Mouse (Mus musculus) common myeloid progenitor, adult 5-6 weeks (primary cell): ENCODE measurements at regions not wholly inside any gene's neighbourhood (a gene's known extent, or its start where the extent isn't known, plus 50 kb on each side); places are given as distances from the start of the nearest gene placed in this dataset.
A peak's percentile ranks its signal among the peaks of the same experiment; 100 is the strongest.
"Not testable (repeated sequence)": the region's sequence is repeated elsewhere in the genome, so short reads cannot be mapped to it uniquely, and the experiment has no call there.

Experiments used
- ATAC-seq: replicated peaks from 2 replicates; pipeline ENCODE4 v1.8.0; 2016; ENCODE audit warnings: low read depth, mild to moderate bottlenecking, moderate TSS enrichment, inconsistent platforms; ENCODE audit not compliant: poor library complexity, severe bottlenecking

GRCm38 (mm10) chr13:52339156-52339555 is 191.9 kb downstream of the Diras2 start:
- ATAC-seq: no peak

GRCm38 (mm10) chr13:52341981-52342380 is 189.1 kb downstream of the Diras2 start:
- ATAC-seq: no peak

GRCm38 (mm10) chr13:52344383-52344782 is 186.7 kb downstream of the Diras2 start:
- ATAC-seq: no peak

GRCm38 (mm10) chr13:52344853-52345252 is 186.2 kb downstream of the Diras2 start:
- ATAC-seq: no peak

GRCm38 (mm10) chr13:52345375-52346026 is 185.6 kb downstream of the Diras2 start:
- ATAC-seq: no peak

- ATAC-seq: no peak
These were observed 185.1 kb downstream of the Diras2 start for GRCm38 (mm10) chr13:52346027-52346375.

GRCm38 (mm10) chr13:52347631-52348030 is 183.4 kb downstream of the Diras2 start:
- no peak for ATAC-seq

GRCm38 (mm10) chr13:52349606-52350005 is 181.5 kb downstream of the Diras2 start:
- ATAC-seq: no peak

- ATAC-seq: 0 out of 2 replicates have a peak, but pooled peaks have one; percentile 50
These were observed 178.5 kb downstream of the Diras2 start for GRCm38 (mm10) chr13:52352576-52352975.

GRCm38 (mm10) chr13:52353437-52353836 is 177.6 kb downstream of the Diras2 start:
- no peak for ATAC-seq

GRCm38 (mm10) chr13:52353966-52354365 is 177.1 kb downstream of the Diras2 start:
- no peak for ATAC-seq

- not testable (repeated sequence) for ATAC-seq
These were observed 175.2 kb downstream of the Diras2 start for GRCm38 (mm10) chr13:52355921-52356320.

GRCm38 (mm10) chr13:52359332-52359731 is 171.7 kb downstream of the Diras2 start:
- not testable (repeated sequence) for ATAC-seq

GRCm38 (mm10) chr13:52361177-52361846 is 169.8 kb downstream of the Diras2 start:
- no peak for ATAC-seq

- ATAC-seq: no peak
These were observed 168.8 kb downstream of the Diras2 start for GRCm38 (mm10) chr13:52362266-52362665.

GRCm38 (mm10) chr13:52369851-52370250 is 161.2 kb downstream of the Diras2 start:
- no peak for ATAC-seq

- no peak for ATAC-seq
These were observed 159.1 kb downstream of the Diras2 start for GRCm38 (mm10) chr13:52371986-52372385.

- no peak for ATAC-seq
These were observed 156.3 kb downstream of the Diras2 start for GRCm38 (mm10) chr13:52374781-52375180.

GRCm38 (mm10) chr13:52378236-52378635 is 152.8 kb downstream of the Diras2 start:
- ATAC-seq: no peak

- no peak for ATAC-seq
These were observed 141.8 kb downstream of the Diras2 start for GRCm38 (mm10) chr13:52389271-52389670.

- ATAC-seq: no peak
These were observed 135.3 kb downstream of the Diras2 start for GRCm38 (mm10) chr13:52395786-52396185.

- ATAC-seq: 0 out of 2 replicates have a peak, but pooled peaks have one; percentile 45
These were observed 132.7 kb downstream of the Diras2 start for GRCm38 (mm10) chr13:52398344-52398743.
